Mouse (Mus musculus) MN1 (cell line): ENCODE measurements around the gene Gfod1.

Source experiments
- DNase-seq: peaks from one replicate; pipeline ENCODE4 v3.0.0-alpha.2; 2016; ENCODE audit warnings: low spot score

The Gfod1 gene

DNA sequence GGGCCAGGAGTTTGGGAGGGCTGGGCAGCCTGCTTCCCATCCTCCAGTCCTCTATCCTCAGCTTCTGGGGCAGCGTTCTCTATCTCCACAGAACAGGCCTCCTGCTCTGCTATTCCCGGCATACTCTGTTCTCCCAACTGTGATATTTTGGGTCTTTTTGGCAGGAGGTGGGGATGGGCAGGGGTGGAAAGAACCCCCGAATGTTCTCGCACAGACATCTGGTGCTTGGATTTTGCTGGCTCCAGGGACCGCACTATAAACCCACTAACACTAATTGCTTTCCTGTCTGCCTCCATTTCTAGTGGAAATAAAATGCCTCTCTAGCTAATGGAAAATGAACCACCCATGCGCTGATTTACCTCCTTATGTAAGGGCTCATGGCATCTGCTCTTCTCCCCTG lies 73.7 kb downstream of the Gfod1 start:
- no peak for DNase-seq

- no peak for DNase-seq
Observed at GRCm38 (mm10) chr13:43229767-43230166, 74.2 kb downstream of the Gfod1 start.

DNA sequence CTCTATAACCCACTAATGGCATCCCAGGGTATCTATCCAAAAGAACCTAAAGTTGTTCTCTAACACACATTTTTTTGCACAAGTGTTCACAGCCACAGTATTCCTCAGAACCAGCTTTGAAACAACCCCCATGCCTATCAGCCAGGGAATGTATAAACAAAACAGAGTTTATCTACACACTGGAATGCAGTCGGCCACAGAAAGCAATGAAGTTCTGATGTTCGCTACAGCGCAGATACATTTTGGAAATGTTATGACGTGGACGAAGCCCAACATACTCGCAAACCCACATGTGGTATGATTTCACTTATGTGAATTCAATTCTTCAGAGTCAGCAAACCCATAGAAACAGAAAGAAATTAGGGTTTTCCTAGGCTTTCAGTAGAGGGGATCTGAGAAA lies 75.8 kb downstream of the Gfod1 start:
- DNase-seq = no peak

GRCm38 (mm10) chr13:43226041-43226440 lies 77.9 kb downstream of the Gfod1 start:
- DNase-seq = no peak

DNA sequence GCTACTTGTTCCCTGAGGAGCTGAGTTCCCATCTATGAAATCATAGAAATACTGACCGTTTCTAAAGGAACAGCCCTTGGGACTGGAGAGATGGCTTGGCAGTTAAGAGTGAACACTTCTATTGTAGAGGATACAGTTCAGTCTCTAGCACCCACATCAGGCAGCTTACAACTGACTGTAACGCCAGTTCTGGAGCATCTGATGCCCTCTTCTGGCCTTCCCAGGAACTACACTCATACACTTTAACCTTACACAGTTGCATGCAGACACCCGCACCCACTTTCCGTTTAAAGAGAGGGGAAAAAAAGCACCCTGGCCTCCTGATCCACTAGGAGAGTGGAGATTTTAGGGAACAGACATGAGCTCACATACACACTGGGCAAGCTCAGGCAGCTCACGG lies 78.8 kb downstream of the Gfod1 start:
- DNase-seq = no peak

- no peak for DNase-seq
Observed at GRCm38 (mm10) chr13:43222084-43222483, 81.9 kb downstream of the Gfod1 start.

DNA sequence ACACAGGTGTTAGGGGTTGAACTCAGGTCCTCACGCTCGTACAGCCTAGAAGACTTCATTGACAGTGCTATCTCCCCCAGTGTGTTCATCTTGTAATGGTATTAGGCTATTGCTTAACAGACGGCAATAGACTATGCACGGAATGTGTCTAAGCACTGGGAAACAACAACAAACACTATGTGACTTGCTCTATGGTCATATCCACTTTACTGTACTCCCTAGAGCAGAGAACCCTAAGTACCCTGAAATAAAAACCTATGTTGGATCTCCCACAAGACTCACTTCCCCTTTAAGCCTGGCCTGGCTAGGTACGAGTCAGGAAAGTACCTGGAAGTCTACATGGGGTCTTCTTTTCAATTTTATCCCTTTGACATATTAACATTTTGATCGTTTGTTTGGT lies 82.7 kb downstream of the Gfod1 start:
- DNase-seq = no peak

DNA sequence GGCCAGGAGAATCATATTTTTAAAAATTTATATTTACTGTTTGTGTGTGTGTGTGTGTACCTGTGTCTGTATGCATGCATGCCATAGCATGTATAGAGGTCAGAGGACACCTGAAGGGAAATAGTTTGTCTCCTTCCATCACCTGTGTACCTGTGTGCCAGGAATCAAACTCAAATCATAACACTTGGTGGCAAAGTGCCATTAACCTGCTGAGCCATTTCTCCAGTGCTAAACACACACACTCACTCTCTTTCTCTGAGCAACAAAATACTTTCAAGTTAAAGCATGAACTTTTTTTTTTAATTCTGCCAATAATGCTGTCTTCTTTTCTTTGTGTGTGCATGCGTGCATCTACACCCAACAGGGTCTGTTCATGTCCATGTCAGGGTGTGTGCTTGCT lies 83.3 kb downstream of the Gfod1 start:
- no peak for DNase-seq

GRCm38 (mm10) chr13:43218764-43219163 lies 85.2 kb downstream of the Gfod1 start:
- no peak for DNase-seq

- DNase-seq = no peak
Observed at GRCm38 (mm10) chr13:43218284-43218683, 85.7 kb downstream of the Gfod1 start.

- DNase-seq = no peak
Observed at GRCm38 (mm10) chr13:43217686-43218085, 86.3 kb downstream of the Gfod1 start.

GRCm38 (mm10) chr13:43217059-43217458 lies 86.9 kb downstream of the Gfod1 start:
- DNase-seq = no peak

DNA sequence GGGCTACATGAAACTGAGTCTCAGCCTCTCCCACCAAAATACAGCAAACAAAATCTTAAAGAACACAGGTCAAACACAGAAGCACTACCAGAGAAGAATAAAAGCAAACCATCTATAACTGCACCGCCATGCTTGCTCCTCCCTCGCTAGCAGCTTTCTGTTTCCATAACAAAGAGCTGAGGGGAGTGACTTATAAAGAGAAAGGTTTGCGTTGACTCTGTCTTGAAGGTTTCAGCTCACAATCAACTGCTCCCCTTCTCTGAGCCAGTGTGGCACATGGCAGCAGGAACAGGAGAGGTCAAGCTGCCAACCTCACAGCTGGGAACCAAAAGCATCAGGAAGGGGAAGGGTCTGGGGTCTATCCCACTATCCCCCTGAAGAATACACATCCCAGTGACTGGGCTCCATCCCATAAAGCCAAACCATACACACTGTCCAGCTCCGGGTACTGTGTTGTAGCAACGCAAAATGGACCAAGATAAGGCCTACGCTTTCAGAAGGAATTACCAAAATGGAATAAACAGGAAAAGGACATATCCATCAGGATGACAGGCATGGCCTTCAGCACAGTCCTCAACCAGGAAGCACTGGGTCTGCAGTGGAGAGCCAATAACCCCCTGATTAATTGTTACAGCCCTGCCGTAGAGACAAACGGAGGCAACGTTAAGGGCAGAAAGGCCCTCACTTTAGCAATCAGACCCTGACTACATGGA lies 87.8 kb downstream of the Gfod1 start:
- DNase-seq = no peak

DNA sequence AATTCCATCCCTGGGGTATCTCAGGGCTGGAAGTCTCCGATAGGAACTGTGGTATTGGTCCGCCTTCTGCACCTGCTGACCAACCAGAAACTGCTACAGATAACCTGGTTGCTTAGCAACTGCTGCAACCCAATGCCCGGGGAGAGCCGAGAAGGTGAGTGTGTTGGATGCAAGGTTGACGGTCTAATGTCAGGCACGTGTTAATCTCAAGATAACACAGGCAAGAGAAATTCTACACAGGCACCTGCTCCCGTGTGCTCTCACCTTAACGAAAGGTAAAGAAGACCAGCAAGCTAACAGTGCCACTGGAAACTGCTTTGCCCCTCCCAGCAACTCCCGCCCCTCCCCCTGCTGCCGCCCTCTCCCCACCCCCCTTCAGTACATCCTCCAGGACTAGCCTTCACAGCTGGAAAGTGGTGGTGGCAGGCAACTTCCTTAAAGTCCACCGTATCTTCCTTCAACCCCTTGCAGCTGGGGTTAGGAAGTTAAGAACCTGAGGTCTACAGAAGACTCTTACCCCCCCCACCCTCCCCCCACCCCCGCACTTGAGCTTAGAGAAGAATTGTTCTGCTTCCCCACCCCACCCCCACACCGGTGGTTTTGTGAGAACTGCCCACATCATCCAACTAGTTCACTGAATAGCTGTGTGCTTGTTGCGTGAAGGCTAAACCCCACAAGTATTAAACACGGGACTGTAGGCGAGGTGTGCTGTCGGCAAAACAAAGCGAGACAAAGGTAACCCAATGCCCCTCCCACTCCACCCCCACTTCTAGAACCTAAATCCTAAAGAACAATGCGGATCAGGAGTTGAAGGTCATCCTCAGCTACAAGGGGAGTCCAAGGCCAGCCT lies 88.6 kb downstream of the Gfod1 start:
- DNase-seq = no peak

DNA sequence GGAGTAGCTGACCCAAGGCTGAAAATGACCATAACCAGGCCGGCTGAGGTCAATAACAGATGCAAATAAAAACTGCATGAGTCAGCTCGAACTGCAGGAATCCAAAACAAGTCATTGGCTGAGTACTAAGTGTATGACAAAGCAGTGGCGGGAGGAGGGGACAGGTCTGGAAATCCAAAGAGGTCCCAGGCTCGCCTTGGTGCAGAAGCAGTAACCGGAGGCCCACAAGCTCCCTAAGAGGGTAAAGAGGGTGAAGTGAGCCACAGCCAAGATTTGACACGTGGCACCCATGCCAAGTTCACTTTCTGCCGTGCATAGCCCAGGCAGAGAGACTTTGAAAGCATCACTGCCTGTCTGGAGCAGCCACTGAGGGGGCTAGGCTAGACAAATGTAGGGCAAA lies 91.6 kb downstream of the Gfod1 start:
- DNase-seq = peak; percentile 43

GRCm38 (mm10) chr13:43210956-43211355 lies 93.0 kb downstream of the Gfod1 start:
- no peak for DNase-seq

GRCm38 (mm10) chr13:43209560-43209959 lies 94.4 kb downstream of the Gfod1 start:
- no peak for DNase-seq

DNA sequence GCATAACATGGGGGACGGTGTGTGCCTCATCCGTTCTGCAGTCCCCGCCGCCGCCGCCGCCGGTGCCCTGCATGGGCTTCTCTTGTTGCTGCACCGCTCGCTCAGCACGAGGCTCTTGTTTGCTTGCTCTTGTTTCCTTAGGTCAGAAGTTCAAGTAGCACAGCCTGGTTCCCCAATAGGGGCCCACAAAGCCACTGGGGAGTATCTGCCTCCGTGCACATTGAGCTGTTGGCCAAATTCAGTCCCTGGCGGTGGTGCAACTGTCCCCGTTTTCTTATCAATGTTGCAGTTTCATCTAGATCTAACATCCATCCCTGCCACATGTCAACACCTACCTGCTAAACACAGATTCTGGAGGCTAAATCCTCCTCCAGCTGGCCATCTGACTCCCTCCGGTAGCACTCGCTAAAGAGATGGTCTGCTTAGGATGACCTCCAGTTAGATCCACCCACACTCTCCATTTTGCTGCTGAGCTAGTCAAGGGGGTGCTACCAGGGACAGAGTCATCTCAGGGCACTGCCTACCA lies 95.0 kb downstream of the Gfod1 start:
- DNase-seq = no peak

- DNase-seq = no peak
Observed at GRCm38 (mm10) chr13:43206118-43206683, 97.8 kb downstream of the Gfod1 start.

- DNase-seq = no peak
Observed at GRCm38 (mm10) chr13:43203641-43204040, 100.3 kb downstream of the Gfod1 start.

DNA sequence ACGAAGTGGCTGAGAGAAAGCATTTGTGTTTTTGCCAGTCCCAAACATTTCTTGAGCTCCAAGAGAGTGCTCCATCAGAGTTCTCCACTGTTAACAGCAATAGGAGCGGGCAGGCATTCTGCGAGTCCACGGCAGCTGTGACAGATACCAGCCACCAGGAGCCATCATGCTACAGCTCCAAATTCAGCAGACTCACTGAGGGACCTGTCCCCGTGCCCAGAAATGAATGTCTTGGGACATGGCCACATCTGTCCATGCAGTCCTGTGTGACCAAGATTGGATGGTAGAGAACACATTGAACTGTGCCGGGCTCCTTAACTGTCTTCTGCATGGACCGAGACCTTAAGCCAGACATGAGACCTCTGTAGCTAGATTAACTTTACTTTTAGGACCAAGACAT lies 100.7 kb downstream of the Gfod1 start:
- DNase-seq = no peak

DNA sequence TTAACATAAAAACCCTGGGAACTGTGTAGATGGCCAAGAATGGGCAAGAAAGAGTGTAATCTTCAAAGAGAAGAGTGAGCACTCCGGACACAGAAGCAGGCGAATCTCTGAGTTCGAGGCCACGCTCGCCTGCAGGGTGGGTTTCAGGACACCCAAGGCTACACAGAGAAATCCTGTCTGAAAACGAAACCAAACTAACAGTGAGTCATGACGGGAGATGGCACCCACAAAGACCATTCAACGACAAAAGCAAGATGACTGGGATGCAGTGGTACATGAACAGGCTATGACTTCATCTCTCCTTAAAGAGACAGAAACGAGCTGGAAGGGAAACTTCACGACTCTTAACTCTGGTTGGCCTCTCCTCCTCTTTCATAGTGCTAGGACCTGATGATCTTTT lies 101.6 kb downstream of the Gfod1 start:
- no peak for DNase-seq

GRCm38 (mm10) chr13:43201033-43201432 lies 102.9 kb downstream of the Gfod1 start:
- DNase-seq = no peak
